Comparison of ENCODE assay signal across 8 mouse cellular contexts in the genomic region with DNA sequence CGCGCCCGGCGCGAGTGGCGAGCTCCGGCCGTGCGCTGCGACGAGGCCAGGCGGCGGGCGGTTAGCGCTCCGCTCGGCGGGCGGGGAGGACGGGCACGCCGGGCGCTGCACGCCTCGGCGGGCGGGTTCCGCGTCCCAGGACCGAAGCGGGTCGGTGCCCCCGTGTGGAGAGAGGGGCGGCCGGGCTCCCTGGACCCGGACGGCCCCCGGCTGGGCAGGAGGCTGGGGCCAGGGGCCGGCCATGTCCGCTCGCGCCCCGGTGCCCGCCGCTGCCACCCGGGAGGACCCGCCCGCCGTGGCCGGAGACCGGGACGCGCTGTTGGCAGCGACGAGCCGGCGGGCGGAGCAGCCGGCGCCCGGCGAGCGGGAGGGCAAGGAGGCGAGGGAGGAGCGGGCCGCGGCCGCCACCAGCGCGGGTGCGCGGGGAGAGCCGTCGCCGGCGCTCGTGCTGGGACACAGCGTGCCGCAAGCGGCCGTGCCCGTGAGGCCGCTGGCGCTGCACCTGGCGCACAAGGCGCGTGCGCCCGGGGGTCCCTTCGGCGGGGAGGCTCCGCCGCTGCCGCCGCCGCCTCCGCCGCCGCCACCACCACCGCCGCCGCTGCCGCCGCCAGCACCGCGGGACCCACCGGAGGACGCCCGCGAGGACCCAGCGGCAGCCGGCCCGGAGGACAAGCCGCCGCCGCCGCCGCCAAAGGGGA. TPM values are rescaled to one million over a fixed set of nuclear protein-coding genes. Genes with fewer than 3 reads are reported as not detected.
A peak's percentile ranks its signal among the peaks of the same experiment; 100 is the strongest.
DNase-seq lines count a peak whose midpoint lies in the region; ATAC-seq lines count a peak whose summit lies in the region.

No protein-coding gene starts in this region.

- no peaks in the 10 kb centered on the region for H3K36me3 ChIP-seq in erythroblast, embryonic 14.5 days (ENCODE audit: control insufficient read depth)
- H3K36me3 ChIP-seq in forebrain, embryonic 10.5 days (replicated peaks), result no peaks in the 10 kb centered on the region
- no peaks in the 10 kb centered on the region for H3K36me3 ChIP-seq in hindbrain, embryonic 10.5 days
- no peaks in the 10 kb centered on the region for H3K36me3 ChIP-seq in limb, embryonic 12.5 days
- H3K36me3 ChIP-seq in midbrain, embryonic 14.5 days (ENCODE audit: control insufficient read depth, insufficient read depth, low read length), result no peaks in the 10 kb centered on the region

- WGBS in forebrain, embryonic 10.5 days, result under 1% methylated on average over 98 of the region's 118 CpGs
- under 1% methylated on average over 115 of the region's 118 CpGs for WGBS in hindbrain, embryonic 10.5 days
- WGBS in limb, embryonic 12.5 days, result under 1% methylated on average over 81 of the region's 118 CpGs
- under 1% methylated on average over 92 of the region's 118 CpGs for WGBS in midbrain, embryonic 14.5 days

- peaks cover 23% of the 10 kb centered on the region for H3K27me3 ChIP-seq in erythroblast, embryonic 14.5 days (ENCODE audit: control insufficient read depth)
- peaks cover 47% of the 10 kb centered on the region for H3K27me3 ChIP-seq in forebrain, embryonic 10.5 days (ENCODE audit: poor library complexity, severe bottlenecking)
- peaks cover 44% of the 10 kb centered on the region for H3K27me3 ChIP-seq in hindbrain, embryonic 10.5 days (ENCODE audit: insufficient read depth, poor library complexity, severe bottlenecking)
- H3K27me3 ChIP-seq in limb, embryonic 12.5 days, result peaks cover 43% of the 10 kb centered on the region
- peaks cover 20% of the 10 kb centered on the region; the same call in 1 of the 2 replicates for H3K27me3 ChIP-seq in midbrain, embryonic 14.5 days (ENCODE audit: control insufficient read depth, insufficient read depth, low read length)

- no peaks in the 10 kb centered on the region for H3K9me3 ChIP-seq in erythroblast, embryonic 14.5 days (ENCODE audit: control insufficient read depth, low read length)
- H3K9me3 ChIP-seq in forebrain, embryonic 10.5 days, result no peaks in the 10 kb centered on the region
- H3K9me3 ChIP-seq in hindbrain, embryonic 10.5 days, result no peaks in the 10 kb centered on the region
- 0 out of 2 replicates have a peak, but pooled peaks cover 4% of the 10 kb centered on the region for H3K9me3 ChIP-seq in limb, embryonic 12.5 days
- no peaks in the 10 kb centered on the region for H3K9me3 ChIP-seq in midbrain, embryonic 14.5 days (ENCODE audit: control insufficient read depth, low read length)

- no peak for ATAC-seq in erythroblast, adult 5-6 weeks (replicated peaks; ENCODE audit: low FRiP score, poor library complexity, severe bottlenecking)
- peak; percentile 64 for ATAC-seq in limb, embryonic 12.5 days (ENCODE audit: insufficient number of reproducible peaks, insufficient read depth, low FRiP score, low TSS enrichment, low read depth)
- peak; percentile 40 for ATAC-seq in midbrain, embryonic 14.5 days (ENCODE audit: low FRiP score, low TSS enrichment)

- peak overlapping the region; percentile 86 for H3K27ac ChIP-seq in forebrain, embryonic 10.5 days
- peak overlapping the region; percentile 90 for H3K27ac ChIP-seq in hindbrain, embryonic 10.5 days
- H3K27ac ChIP-seq in limb, embryonic 12.5 days, result no peak overlapping the region
- peak overlapping the region; percentile 72 for H3K27ac ChIP-seq in midbrain, embryonic 14.5 days (replicated peaks; ENCODE audit: low read depth, low read length)

- peaks cover 44% of the 10 kb centered on the region for H3K4me1 ChIP-seq in erythroblast, embryonic 14.5 days (ENCODE audit: control insufficient read depth)
- peaks cover 27% of the 10 kb centered on the region for H3K4me1 ChIP-seq in forebrain, embryonic 10.5 days
- peaks cover 20% of the 10 kb centered on the region; the same call in 1 of the 2 replicates for H3K4me1 ChIP-seq in hindbrain, embryonic 10.5 days (replicated peaks)
- peaks cover 6% of the 10 kb centered on the region; the same call in 1 of the 2 replicates for H3K4me1 ChIP-seq in limb, embryonic 12.5 days (replicated peaks)
- H3K4me1 ChIP-seq in midbrain, embryonic 14.5 days (ENCODE audit: control insufficient read depth, insufficient read depth, low read length), result peaks cover 7% of the 10 kb centered on the region; the same call in 1 of the 2 replicates

- H3K4me2 ChIP-seq in limb, embryonic 12.5 days, result peak overlapping the region; percentile 98
- peak overlapping the region; percentile 96 for H3K4me2 ChIP-seq in midbrain, embryonic 14.5 days (ENCODE audit: low read length)

- peak overlapping the region; percentile 66 for H3K9ac ChIP-seq in limb, embryonic 12.5 days (replicated peaks)
- peak overlapping the region; percentile 74 for H3K9ac ChIP-seq in midbrain, embryonic 14.5 days (replicated peaks; ENCODE audit: low read length)

- peak overlapping the region; percentile 97 for H3K4me3 ChIP-seq in erythroblast, embryonic 14.5 days (replicated peaks)
- H3K4me3 ChIP-seq in forebrain, embryonic 10.5 days, result peak overlapping the region; percentile 78
- peak overlapping the region; percentile 78 for H3K4me3 ChIP-seq in hindbrain, embryonic 10.5 days
- H3K4me3 ChIP-seq in limb, embryonic 12.5 days (replicated peaks), result peak overlapping the region; percentile 75
- H3K4me3 ChIP-seq in midbrain, embryonic 14.5 days (replicated peaks; ENCODE audit: low read depth, low read length), result peak overlapping the region; percentile 72

- peak; percentile 69 to 77 for DNase-seq in adrenal gland, postnatal 36 days
- peak; percentile 50 for DNase-seq in forebrain, embryonic 10.5 days (ENCODE audit: extremely low spot score, low spot score)
- peak; percentile 56 for DNase-seq in hindbrain, embryonic 10.5 days (ENCODE audit: low spot score)
- peak; percentile 79 for DNase-seq in midbrain, embryonic 14.5 days
- DNase-seq in spleen, postnatal 4 days (ENCODE audit: low spot score in 2 of 2), result peak; percentile 62 to 84

RNA-seq across cellular contexts. Expression of gene Larp1b, which starts 0.4 kb away (rescaled TPM):
- polyA plus RNA-seq in erythroblast, embryonic 14.5 days (2012), result 6.2 and 6.3 TPM in 2 replicates
- 36.2 and 46.3 TPM in 2 replicates for total RNA-seq in erythroblast, adult 5-6 weeks (2015; ENCODE audit: low replicate concordance)
- 48.1 and 70.5 TPM in 2 replicates for total RNA-seq in erythroblast, adult 5-6 weeks (2017; ENCODE audit: low replicate concordance)
- 10 to 100 TPM; 27.4 to 35.7 TPM for total RNA-seq in adrenal gland, postnatal 36 days (2021)
- 1.5 and 2.0 TPM in 2 replicates for polyA plus RNA-seq in forebrain, embryonic 10.5 days (2016; fragmentation: Nextera tagmentation; extraction: Ambion mirVana)
- polyA plus RNA-seq in hindbrain, embryonic 10.5 days (2016; fragmentation: Nextera tagmentation; extraction: Ambion mirVana), result 1.7 and 2.3 TPM in 2 replicates
- polyA plus RNA-seq in limb, embryonic 12.5 days (2016; fragmentation: Nextera tagmentation; extraction: Ambion mirVana), result 0.85 and 1.1 TPM in 2 replicates
- 4.6 and 5.0 TPM in 2 replicates for polyA plus RNA-seq in midbrain, embryonic 14.5 days (2014; fragmentation: Nextera tagmentation; extraction: Ambion mirVana)

RNA-seq across cellular contexts. Expression of gene 1700034I23Rik, which starts 47.7 kb away (rescaled TPM):
- polyA plus RNA-seq in erythroblast, embryonic 14.5 days (2012), result not detected in 2 replicates
- total RNA-seq in erythroblast, adult 5-6 weeks (2015; ENCODE audit: low replicate concordance), result not detected in 2 replicates
- not detected in 2 replicates for total RNA-seq in erythroblast, adult 5-6 weeks (2017; ENCODE audit: low replicate concordance)
- total RNA-seq in adrenal gland, postnatal 36 days (2021), result under 1 TPM in 1 of 2 experiments, not detected in 1; 0.13 TPM
- 0.09 and 0.10 TPM in 2 replicates for polyA plus RNA-seq in forebrain, embryonic 10.5 days (2016; fragmentation: Nextera tagmentation; extraction: Ambion mirVana)
- 0.10 and 0.17 TPM in 2 replicates for polyA plus RNA-seq in hindbrain, embryonic 10.5 days (2016; fragmentation: Nextera tagmentation; extraction: Ambion mirVana)
- 0.14 and 0.23 TPM in 2 replicates for polyA plus RNA-seq in limb, embryonic 12.5 days (2016; fragmentation: Nextera tagmentation; extraction: Ambion mirVana)
- polyA plus RNA-seq in midbrain, embryonic 14.5 days (2014; fragmentation: Nextera tagmentation; extraction: Ambion mirVana), result 0.32 and 0.34 TPM in 2 replicates
